Mouse (Mus musculus) gastrocnemius, adult 18-20 months (tissue): ENCODE data around the gene Astn1. TPM values are rescaled to one million over a fixed set of nuclear protein-coding genes. Genes with fewer than 3 reads are reported as not detected.

Experiments used
- DNase-seq: peaks from one replicate; pipeline ENCODE4 v3.0.0; 2021; ENCODE audit warnings: low spot score
- total RNA-seq, 2 experiments: library from RNA; stranded (reverse); gene quantifications; 2 replicates each; pipeline ENCODE4 v1.2.3; 2021

The Astn1 gene
- total RNA-seq, 2 experiments from 2014 or later, result 0.07 to 0.25 TPM

DNA sequence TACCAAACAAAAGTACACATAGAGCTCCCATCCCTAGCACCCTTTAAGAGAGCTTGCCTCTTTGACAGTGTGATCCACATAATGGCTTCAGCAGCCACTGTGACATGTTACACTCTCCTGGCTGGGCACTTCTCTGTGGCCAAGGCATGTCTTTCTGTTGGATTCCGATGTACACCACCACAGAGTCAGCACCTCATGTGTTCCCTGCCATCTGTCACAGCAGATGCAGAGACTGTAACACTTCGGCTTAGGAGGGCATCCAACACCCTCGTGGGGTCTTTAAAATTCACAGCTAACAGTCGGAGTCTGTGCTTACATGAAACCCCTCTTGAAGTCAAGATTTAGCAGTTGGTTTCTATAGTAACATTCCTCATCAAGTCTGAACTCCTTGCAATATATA lies 154.5 kb downstream of the Astn1 start:
- DNase-seq, result no peak

DNA sequence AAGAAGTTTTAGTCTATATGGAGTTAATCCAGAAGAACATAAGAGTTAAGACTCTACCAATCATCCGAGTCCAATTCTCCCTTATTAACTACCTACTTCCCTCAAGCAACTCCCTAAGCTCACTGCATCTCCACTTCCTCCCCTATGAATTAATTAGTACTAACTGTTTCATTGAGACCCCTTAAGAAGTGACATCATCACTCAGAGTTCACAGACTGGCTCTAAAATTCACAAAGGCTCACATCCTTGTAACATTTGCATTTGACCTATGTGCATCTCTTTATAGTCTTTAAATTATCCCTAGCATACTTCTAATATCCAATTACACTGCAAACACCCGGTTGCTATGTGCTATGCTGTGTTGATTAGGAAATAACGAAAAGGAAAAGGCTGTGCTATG lies 174.1 kb downstream of the Astn1 start:
- DNase-seq, result no peak

DNA sequence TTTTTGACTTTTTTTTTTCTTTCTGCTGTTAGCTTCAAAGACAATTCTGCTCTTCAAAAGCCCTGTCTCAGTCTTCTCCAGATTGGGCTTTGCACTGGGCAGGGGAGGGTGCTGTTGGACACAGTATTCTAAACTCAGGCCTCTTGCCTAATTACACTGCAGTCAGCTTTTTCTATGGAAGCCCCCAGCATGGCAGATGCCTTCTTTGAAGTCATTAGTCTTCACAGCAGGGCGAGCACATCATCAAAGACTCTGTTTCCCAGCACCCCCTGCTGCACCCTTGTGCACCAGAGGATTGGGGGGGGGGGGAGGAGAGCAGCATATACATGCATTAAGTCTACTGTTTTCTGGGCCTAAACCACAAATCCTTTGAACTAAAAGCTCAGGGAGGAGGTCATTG lies 174.8 kb downstream of the Astn1 start:
- DNase-seq, result no peak

DNA sequence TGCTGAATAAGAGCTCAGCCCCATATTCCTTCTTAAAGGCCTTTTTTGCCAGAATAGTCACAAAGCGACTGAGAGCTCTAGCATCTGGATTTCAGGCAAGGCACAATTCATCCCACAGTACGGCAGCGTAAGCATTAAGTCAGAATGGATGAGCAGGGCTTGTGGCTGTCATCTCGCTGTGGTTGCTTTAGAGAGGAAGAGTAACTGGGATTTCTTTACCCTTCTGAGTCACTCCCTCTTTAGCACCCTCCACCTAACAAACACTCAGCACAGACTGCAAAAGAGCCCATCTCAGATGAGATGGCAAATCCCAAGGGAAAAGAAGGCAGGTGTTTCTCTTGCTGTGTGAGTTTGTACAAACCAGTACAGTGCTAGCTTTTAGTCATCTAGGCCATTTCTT lies 183.0 kb downstream of the Astn1 start:
- DNase-seq, result no peak

DNA sequence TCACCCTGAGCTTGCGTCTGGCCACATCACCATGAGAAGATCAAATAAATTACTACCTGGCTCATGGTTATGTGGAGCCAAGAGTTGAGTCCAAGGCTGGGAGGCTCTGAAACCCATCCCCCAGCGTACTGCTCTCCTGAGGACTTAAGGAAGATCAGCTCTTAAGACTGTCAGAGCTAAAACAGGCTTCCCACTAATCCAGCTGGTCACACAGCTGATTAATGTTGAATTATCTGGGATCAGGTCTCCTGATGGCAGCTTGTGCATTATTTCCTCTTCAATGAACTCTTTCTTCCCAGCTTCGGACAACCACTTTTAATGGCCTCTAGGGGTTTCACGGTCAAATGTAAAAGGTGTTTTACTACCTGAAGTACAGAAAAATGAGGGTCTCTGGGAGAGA lies 184.4 kb downstream of the Astn1 start:
- DNase-seq, result no peak

DNA sequence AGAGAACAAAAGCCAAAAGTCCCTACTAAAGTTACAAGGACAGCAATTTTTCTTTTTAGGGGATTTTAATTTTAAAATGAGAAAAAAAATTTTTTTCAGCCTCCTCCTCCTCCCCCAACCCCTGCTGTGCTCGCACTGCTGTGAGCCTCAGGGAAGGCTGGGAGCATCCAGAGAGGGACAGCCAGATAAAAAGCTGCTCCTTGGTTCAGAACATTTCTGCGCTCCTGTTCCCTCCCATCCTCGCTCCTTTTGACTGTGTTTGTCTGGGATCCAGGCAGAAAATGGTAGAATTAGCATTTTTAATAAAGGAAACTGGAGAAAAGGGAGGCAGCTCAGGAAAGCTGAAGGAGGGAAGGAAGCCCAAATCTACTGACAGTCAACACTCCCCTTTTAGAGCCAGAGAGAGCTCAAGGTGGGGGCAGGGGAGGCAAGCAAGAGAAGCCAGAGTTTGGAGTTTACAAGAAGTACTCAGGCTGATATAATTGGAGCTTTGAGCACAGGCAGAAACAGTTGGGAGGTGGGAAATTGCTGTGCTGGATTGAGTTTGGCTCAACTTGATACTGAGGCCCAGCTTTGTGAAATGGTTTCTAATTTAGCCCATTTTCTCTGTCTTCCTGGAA lies 185.6 kb downstream of the Astn1 start:
- no peak for DNase-seq

DNA sequence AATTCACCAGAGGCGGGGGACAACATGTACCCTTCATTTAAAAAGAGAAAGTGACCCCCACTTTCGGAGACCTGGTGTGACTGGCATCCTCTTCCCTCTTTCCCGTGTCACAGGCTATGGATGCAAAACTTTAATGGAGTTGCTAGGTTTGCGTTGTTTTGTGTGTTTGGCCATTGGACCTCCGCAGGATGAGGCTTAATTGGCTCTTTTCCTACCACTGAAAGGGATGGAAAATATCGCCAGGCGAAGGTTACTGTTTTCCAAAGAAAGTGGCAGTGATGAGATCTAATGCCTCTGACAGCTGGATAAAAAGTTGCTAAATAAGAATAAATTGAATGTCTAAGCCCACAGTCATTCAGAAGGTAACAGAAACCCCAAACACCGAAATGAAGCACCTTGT lies 186.2 kb downstream of the Astn1 start:
- no peak for DNase-seq

DNA sequence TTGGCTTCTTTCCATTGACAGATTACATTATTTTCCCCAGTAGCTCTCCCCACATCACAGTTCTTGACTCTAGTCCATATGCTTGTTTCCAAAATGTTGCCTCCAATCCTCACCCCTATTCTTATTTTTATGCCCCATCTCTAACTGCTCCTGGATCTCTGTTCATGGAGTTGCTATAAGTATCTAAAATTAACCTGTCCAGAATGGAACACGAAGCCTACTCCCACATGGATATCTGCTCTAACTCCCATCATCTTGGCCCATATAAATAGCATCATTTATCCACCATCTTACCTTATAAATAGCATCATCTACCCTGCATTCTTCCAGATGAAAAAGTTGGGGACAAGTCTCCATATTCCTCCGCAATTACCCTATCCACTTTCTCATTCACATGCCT lies 187.5 kb downstream of the Astn1 start:
- DNase-seq, result no peak

DNA sequence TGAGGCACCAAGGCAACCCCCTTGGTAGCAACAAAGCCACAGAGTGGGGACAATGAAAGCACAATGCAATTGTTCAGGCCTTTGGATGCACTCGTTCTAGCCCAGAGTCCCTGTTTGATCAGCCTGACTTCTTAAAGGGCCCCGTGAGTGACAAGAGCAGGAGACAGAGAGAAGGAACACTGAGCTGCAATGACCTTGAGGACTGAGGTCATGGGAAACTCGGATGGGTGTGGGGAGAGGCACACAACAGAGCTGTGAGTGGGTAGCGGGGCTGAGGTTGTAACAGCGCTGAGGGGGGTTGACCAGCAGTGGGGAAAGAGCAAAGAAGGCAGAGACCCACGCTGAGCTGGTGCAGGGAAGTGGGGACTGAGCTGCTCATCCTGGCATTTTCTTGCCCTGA lies 189.9 kb downstream of the Astn1 start:
- no peak for DNase-seq

DNA sequence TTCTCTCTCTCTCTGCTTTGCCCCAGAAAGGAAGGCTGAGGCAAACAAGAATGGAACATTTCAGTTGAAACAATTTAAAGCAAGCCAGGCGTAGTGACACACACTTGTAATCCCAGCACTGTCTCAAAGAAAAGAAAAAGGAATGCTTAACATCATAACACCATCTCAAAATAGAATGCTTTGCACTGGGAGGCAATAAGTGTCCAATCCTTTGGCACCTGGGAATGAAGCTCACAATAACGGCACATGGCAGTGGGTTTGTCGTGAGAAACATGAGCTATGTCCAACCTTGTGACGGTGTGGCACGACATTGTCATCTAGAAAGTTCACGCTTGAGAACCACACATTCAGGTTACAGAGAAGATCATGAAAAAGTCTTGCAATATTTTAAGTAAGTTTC lies 191.3 kb downstream of the Astn1 start:
- no peak for DNase-seq

DNA sequence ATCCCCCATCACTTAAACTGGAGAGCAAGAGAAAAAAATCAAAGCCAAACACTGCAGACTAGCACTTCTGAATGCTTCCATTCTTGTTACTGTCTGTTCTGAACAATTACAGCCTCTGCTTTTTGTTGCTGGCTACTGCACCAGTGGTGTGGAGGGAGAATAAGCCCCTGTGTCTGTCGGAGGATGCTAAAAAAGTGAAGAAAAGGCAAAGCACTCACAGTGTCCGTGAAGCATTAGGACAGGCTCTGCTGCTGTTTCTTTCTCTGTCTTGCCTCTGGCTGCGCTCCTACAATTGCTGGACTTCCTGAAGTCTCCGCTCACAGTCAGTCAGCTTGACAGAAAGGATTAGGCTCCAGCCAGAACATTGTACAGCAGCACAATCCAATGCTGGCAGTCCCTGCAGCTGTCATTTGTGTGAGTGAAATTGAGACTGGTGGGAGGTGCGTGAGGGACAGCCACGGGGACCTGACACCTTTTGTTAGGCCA lies 192.0 kb downstream of the Astn1 start:
- DNase-seq, result no peak

DNA sequence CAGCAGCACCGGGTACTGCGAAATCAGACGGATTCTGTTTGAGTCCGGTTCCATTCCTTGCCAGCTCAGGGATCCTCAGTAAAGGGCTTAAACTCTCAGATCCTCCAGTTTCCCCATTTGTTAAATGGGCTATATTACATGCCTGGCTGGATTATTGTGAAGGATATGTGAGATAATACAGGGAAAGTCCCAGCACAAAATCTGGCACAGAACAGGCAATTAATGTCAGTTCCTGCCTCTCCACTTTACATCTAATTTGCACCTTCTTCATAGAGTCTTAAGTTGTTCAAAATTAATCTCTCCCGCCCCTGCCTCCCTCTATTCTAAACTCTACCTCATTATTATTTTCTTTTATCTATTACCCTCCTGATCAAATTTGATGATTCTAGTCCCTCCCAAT lies 211.1 kb downstream of the Astn1 start:
- DNase-seq, result no peak

DNA sequence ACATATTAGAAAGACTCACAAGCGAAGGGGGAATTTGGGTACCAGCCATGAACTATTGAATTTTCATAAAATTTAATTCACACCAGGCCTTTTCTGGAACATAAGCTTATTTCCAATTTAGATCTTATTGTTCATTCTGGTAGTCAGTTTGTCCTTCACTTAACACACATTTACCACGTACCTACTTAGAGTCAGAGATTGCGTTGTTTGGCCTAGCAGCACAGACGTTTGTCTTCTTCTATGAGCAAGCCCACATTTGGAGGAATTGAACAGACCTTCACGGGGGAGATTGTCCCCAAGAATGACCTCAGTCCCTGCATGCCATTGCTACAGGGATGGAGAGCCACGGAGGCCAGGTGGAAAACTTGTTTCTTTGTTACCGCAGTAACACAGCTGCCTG lies 211.5 kb downstream of the Astn1 start:
- no peak for DNase-seq

DNA sequence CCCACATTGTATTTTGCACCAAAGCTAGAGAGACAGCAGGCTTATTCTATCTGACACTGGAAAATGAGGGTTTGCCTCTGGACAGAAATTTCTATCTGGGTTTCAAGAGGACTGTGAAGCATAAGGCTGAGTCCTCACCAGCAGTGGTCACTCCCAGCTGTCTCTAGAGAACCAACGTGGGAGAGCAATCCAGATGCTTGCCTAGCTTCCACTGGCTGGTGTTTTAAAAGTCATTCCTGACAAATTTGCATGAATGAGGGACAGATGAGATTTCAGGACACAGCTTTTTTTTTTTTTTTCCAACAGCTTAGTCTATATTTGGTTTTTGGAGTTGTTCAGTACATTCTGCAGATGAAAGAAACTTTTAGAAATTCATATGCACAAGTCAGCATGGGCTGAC lies 213.9 kb downstream of the Astn1 start:
- DNase-seq, result no peak

DNA sequence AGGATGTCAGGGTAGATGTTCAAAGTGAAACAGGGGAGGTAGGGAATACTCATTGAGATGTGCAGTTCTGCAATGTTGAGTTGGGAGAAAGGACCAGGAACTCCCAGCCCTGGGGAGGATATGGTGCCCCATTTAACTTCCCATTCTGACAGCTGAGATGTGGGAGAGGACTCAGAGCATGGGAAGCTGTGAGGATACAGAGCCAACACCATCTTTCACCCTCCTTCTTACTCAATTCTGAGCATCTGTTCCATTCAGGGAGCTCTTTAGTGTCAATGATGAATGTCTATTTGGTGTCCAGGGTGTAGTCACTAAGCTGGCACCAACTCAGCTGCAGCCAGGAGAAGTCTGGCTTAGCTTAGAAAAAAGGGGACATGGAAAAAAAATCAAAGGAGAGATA lies 219.7 kb downstream of the Astn1 start:
- DNase-seq, result no peak

DNA sequence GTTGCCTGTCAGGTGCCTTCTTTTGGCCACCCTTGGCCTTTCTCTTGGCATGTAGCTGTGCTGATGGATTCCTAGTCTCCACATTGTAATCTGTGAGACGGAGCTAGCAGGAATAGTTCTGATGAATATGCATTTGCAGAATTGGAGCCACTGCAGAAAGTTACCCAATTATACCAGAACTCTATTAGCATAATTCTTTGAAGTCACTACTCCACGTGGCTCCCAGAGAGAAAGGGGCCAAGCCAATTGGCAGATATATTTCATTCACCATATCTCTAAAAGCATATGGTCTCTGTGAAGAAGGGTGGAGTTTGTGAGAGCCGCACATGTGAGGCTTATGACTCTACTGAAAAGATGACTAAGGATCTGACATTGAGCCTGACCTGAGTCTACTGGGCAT lies 226.8 kb downstream of the Astn1 start:
- DNase-seq, result no peak

DNA sequence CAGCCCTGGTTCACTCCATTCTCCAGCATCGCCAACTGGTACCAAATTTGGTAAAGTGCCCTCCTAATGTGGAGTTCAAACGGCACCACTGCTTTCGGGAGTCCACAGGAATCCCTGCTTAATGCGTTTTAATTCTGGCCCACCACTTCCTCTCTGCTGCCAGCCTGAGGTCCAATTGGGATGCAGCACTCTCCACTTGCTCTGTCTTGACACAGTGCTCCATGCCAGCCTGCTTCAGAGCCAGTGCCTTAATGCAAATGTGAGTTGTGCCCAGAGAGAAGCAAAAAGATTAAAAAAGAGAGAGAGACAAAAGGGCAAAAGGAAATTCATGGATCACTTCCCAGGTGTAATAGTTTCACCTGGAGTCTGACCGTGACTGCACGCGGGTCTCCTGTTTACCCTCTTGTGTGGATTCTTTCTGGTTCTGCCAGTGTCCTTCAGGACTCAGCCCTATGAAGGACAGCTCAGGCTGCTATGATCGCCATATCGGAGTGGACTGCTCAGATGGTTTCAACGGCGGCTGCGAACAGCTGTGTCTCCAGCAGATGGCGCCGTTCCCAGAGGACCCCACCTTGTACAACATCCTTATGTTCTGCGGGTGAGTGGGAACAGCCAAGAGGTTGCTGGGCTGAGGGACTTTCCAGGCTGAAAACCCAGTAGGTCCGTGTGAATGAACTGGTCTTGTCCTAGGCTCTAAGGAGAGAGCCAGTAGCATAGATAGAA lies 234.8 kb downstream of the Astn1 start:
- peak; percentile 22 for DNase-seq

DNA sequence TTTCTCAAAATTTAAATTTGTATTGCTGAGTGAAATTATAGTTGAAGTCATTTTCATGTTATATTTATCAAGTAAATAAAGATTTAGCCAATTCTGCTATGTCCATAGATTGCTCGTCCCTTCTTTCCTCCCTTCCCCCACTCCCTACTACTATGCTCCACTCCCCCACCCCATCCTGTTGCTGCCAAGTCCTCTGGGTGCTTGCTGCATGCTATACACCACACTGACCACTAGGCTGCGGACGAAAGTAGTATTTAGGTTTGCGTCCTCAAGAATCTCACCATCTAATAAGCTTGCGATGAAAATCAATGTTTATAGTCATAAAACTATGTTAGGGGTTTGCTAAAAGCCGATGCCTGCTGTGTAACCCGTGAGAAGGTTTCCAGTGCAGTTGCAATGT lies 235.9 kb downstream of the Astn1 start:
- DNase-seq, result no peak

DNA sequence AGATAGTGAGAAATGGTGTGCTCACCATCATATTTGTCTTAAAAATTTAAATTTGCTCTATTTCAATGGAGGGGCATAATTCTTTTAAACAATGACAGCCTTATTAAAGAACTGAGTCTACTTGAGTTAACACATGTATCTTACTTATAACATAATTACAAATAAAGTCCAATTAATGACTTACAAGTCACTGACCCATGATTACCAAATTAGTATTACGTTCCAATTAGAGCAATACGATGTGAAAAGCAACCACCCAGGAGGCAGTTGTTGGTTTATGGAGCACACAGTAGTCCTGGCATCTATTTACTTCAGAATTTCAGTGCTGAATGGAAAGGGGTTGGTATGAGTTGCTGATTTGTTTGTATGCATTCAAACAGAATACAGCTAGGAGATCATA lies 237.4 kb downstream of the Astn1 start:
- no peak for DNase-seq

DNA sequence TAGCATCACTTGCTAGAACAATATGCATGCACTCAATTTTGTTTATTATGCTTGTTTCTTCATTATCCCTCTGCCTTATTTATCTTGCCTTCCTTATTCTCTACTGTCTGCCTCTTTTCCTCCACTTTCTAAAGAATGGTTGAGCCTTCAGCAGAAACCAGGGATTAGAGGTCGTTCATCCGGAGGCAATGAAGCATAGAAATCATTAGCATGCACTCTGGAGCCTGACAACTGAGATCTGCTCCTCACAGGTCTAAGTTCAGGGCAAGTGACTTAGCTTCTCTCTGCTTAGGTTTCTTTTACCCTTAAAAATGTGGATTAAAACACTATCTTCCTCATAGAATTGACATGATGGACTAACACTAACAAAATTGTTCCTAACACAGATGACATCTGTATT lies 241.0 kb downstream of the Astn1 start:
- DNase-seq, result no peak

DNA sequence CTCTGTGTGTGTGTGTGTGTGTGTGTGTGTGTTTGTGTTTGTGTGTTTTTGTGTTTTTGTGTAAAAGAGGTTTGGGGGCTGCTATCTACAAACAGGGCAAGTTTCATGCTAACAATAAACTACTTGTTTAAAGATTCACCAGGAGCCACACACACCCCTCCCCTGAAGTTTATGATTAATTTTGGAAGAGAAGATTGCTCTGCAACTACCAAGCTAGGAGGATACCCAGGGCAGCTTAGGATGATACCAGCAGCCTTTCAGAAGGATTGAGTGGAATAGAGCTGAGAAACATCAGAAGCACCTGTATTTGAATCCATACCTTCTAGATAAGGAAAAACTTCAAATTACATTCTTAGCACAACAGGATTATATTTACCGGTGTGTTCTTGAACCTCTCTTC lies 242.1 kb downstream of the Astn1 start:
- no peak for DNase-seq

DNA sequence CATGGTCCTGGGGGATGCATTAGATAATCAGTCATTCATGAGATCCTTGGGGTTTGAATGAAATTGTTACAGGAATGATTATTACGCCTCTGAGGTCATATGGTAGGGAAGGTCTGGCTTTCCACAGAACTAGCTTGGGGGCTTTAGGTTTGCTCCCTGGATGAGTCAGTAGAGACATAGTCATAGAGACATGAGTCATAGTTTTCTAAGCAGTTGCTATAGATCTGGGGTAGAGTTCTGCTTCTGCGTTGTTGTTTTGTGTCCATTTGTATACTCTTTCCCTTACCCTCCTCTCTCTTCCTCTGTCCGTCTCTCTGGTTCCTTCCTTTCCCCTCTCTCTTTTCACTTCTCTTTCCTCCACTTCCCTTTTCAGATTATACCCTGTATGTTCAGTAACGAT lies 243.5 kb downstream of the Astn1 start:
- no peak for DNase-seq

DNA sequence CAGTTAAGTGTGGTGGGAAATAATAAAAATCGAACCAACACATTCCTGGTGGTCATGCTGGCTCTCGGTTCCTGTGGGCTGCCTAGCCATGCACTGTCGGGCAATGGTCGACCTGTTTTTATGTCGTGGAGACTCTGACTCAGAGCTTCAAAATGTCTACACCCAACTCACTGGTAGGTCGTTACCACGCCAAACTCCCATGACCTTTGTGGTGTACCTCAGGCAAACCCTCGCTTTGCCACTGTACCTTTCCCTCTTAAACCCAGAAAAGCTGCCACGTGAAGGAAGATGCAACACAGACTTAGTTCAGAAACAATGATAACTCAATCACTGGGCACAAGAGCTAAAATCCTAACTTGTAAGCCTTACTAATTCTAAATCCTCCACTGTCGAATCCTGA lies 244.3 kb downstream of the Astn1 start:
- DNase-seq, result no peak

DNA sequence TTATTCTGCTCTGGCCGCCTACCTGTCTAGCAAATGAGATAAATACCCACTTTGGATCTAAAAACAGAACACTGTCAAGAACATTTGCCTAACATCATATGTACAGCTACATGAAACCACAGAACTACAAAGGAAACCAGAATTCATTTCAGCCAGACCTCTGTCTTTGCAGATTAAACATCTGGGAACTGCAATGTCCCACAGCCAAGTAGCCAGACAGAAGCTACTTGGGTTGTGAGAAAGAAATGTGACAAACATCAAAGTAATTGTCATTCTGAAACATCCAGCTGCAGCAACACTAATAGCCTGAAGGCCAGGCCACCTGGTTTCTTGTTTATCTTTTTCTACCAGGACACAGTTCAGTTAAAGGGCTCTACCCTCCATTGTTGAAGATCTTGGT lies 245.1 kb downstream of the Astn1 start:
- no peak for DNase-seq
